Mouse (Mus musculus): ENCODE results near the gene Il5. TPM values are rescaled to one million over a fixed set of nuclear protein-coding genes. Genes with fewer than 3 reads are reported as not detected.

Gene Il5
- polyA plus RNA-seq, 1 experiment from 2014 or later, result not detected

DNA sequence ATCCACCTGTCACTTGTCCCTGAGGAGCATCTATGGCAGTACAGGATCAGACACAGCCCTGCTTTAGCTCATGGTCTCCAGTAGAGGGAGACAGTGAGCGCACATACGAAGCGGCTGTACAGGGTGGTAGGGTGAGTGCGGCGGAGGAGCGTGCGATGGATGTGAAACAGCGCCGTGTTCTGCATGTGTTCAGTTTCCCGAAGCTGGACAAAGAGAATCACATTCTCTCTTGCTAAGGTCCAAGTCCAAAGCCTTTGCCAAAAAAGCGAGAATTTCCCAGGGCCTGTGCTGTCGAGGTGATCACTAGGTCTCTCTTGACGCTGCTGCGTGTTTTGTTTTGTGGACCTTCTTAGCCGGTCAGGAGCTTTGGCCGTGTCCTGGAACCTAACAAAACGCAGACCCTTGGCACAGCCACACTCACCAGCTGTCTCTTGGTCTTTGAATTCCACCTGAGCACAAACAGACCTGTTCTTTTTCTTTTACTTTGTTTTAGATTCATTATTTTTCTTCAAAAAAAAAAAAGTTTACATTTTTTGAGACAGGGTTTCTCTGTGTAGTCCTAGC lies 15.2 kb downstream of the Il5 start:
- Histone ChIP-seq H3K4me2 (replicated peaks) (peak overlapping the region; percentile 46), H3K36me3 (replicated peaks; ENCODE audit: control insufficient read depth, insufficient read depth) (no peaks in the 10 kb centered on the region), H3K4me1 (replicated peaks; ENCODE audit: control insufficient read depth, insufficient read depth, low read length) (no peaks in the 10 kb centered on the region), H3K9ac (peak overlapping the region; percentile 37; the same call in 1 of the 2 replicates), H3K4me3 (replicated peaks; ENCODE audit: low read length) (0 out of 2 replicates have a peak overlapping the region, but pooled peaks have one; percentile 2), H3K9me3 (ENCODE audit: control insufficient read depth, low read length) (no peaks in the 10 kb centered on the region), H3K27me3 (ENCODE audit: control insufficient read depth, insufficient read depth, low read length) (no peaks in the 10 kb centered on the region), H3K27ac (no peak overlapping the region)
- ATAC-seq (ENCODE audit: low FRiP score) (peak; percentile 88; the same call in 1 of the 2 replicates), DNase-seq (ENCODE audit: low spot score) (peak; percentile 77)
- WGBS, result 26% methylated on average over 17 of the region's 17 CpGs

- 51% methylated on average over 14 of the region's 14 CpGs for WGBS
- Histone ChIP-seq H3K9me3 (ENCODE audit: control insufficient read depth, low read length) (no peaks in the 10 kb centered on the region), H3K27me3 (ENCODE audit: control insufficient read depth, insufficient read depth, low read length) (no peaks in the 10 kb centered on the region), H3K27ac (no peak overlapping the region), H3K4me1 (replicated peaks; ENCODE audit: control insufficient read depth, insufficient read depth, low read length) (no peaks in the 10 kb centered on the region), H3K36me3 (replicated peaks; ENCODE audit: control insufficient read depth, insufficient read depth) (no peaks in the 10 kb centered on the region), H3K4me3 (replicated peaks; ENCODE audit: low read length) (no peak overlapping the region), H3K9ac (no peak overlapping the region), H3K4me2 (replicated peaks) (no peak overlapping the region)
- peak; percentile 77 for DNase-seq (ENCODE audit: low spot score)
- peak; percentile 37; the same call in 1 of the 2 replicates for ATAC-seq (ENCODE audit: low FRiP score)
Measured at GRCm38 (mm10) chr11:53736771-53737572, 16.4 kb downstream of the Il5 start.

- Histone ChIP-seq H3K4me1 (replicated peaks; ENCODE audit: control insufficient read depth, insufficient read depth, low read length) (no peaks in the 10 kb centered on the region), H3K27ac (no peak overlapping the region), H3K27me3 (ENCODE audit: control insufficient read depth, insufficient read depth, low read length) (no peaks in the 10 kb centered on the region), H3K9me3 (ENCODE audit: control insufficient read depth, low read length) (no peaks in the 10 kb centered on the region), H3K4me2 (replicated peaks) (no peak overlapping the region), H3K36me3 (replicated peaks; ENCODE audit: control insufficient read depth, insufficient read depth) (no peaks in the 10 kb centered on the region), H3K9ac (no peak overlapping the region), H3K4me3 (replicated peaks; ENCODE audit: low read length) (no peak overlapping the region)
- peak; percentile 44 for DNase-seq (ENCODE audit: low spot score)
- WGBS, result 35% methylated on average over 6 of the region's 6 CpGs
- ATAC-seq (ENCODE audit: low FRiP score), result no peak
Measured at GRCm38 (mm10) chr11:53737573-53737946, 17.0 kb downstream of the Il5 start.

DNA sequence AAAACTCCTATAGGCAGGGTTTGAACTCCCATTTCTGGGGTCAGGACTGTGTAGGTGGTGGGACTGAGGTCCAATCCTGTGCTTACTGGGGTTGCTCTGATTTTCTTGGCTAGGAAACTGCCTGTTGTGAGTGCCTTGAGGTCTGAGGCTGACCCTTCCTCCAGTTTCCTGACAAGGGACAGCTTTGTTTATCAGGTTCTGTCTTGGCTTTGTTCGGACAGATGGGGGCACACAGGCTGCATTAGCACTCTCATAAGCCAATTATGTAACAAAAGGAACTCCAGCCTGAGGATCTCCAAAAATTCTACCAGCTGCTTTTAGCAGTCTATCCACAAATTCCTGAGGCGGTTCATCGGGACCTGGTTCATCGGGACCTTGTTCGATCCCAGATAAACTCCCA lies 21.8 kb downstream of the Il5 start:
- H3K36me3 ChIP-seq (replicated peaks; ENCODE audit: control insufficient read depth, insufficient read depth), result no peaks in the 10 kb centered on the region
- no peak overlapping the region for H3K4me2 ChIP-seq (replicated peaks)
- no peaks in the 10 kb centered on the region for H3K27me3 ChIP-seq (ENCODE audit: control insufficient read depth, insufficient read depth, low read length)
- no peak overlapping the region for H3K4me3 ChIP-seq (replicated peaks; ENCODE audit: low read length)
- ATAC-seq (ENCODE audit: low FRiP score) (no peak), DNase-seq (ENCODE audit: low spot score) (no peak)
- no peak overlapping the region for H3K27ac ChIP-seq
- H3K9me3 ChIP-seq (ENCODE audit: control insufficient read depth, low read length), result no peaks in the 10 kb centered on the region
- 30% methylated on average over 5 of the region's 5 CpGs for WGBS
- no peaks in the 10 kb centered on the region for H3K4me1 ChIP-seq (replicated peaks; ENCODE audit: control insufficient read depth, insufficient read depth, low read length)
- no peak overlapping the region for H3K9ac ChIP-seq

GRCm38 (mm10) chr11:53745260-53745659 lies 24.7 kb downstream of the Il5 start:
- Histone ChIP-seq H3K9me3 (ENCODE audit: control insufficient read depth, low read length) (no peaks in the 10 kb centered on the region), H3K36me3 (replicated peaks; ENCODE audit: control insufficient read depth, insufficient read depth) (no peaks in the 10 kb centered on the region), H3K4me1 (replicated peaks; ENCODE audit: control insufficient read depth, insufficient read depth, low read length) (no peaks in the 10 kb centered on the region), H3K4me2 (replicated peaks) (no peak overlapping the region), H3K9ac (no peak overlapping the region), H3K4me3 (replicated peaks; ENCODE audit: low read length) (no peak overlapping the region), H3K27ac (no peak overlapping the region), H3K27me3 (ENCODE audit: control insufficient read depth, insufficient read depth, low read length) (no peaks in the 10 kb centered on the region)
- DNase-seq (ENCODE audit: low spot score) (no peak), ATAC-seq (ENCODE audit: low FRiP score) (no peak)
- 93% methylated on average over 2 of the region's 2 CpGs for WGBS

DNA sequence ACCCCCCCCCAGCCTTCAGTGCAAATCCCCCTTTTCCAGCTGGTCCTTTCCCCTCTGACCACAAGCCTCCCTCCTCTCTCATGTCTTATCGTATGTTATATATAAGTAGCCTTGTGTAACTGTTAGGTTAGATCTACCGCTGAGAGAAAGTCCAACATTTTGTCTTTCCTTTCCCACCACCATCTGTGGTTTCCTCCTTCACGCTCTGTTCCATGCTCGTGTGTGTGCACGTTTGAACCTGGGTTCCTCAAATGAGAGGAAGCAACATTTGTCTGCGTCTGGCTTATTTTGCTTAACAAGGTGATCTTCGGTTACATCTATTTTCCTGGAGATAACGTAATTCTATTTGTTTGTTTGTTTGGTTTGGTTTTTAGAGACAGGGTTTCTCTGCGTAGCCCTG lies 27.4 kb downstream of the Il5 start:
- H3K4me3 ChIP-seq (replicated peaks; ENCODE audit: low read length), result no peak overlapping the region
- WGBS, result 92% methylated on average over 9 of the region's 9 CpGs
- DNase-seq (ENCODE audit: low spot score) (no peak), ATAC-seq (ENCODE audit: low FRiP score) (no peak)
- H3K9me3 ChIP-seq (ENCODE audit: control insufficient read depth, low read length), result no peaks in the 10 kb centered on the region
- no peak overlapping the region for H3K27ac ChIP-seq
- no peaks in the 10 kb centered on the region for H3K27me3 ChIP-seq (ENCODE audit: control insufficient read depth, insufficient read depth, low read length)
- H3K4me1 ChIP-seq (replicated peaks; ENCODE audit: control insufficient read depth, insufficient read depth, low read length), result no peaks in the 10 kb centered on the region
- H3K36me3 ChIP-seq (replicated peaks; ENCODE audit: control insufficient read depth, insufficient read depth), result no peaks in the 10 kb centered on the region
- no peak overlapping the region for H3K4me2 ChIP-seq (replicated peaks)
- no peak overlapping the region for H3K9ac ChIP-seq

- ATAC-seq (ENCODE audit: low FRiP score) (no peak), DNase-seq (ENCODE audit: low spot score) (no peak)
- 96% methylated on average over 6 of the region's 6 CpGs for WGBS
- Histone ChIP-seq H3K9me3 (ENCODE audit: control insufficient read depth, low read length) (no peaks in the 10 kb centered on the region), H3K27me3 (ENCODE audit: control insufficient read depth, insufficient read depth, low read length) (no peaks in the 10 kb centered on the region), H3K36me3 (replicated peaks; ENCODE audit: control insufficient read depth, insufficient read depth) (no peaks in the 10 kb centered on the region), H3K4me2 (replicated peaks) (no peak overlapping the region), H3K9ac (no peak overlapping the region), H3K4me1 (replicated peaks; ENCODE audit: control insufficient read depth, insufficient read depth, low read length) (no peaks in the 10 kb centered on the region), H3K4me3 (replicated peaks; ENCODE audit: low read length) (no peak overlapping the region), H3K27ac (no peak overlapping the region)
Measured at GRCm38 (mm10) chr11:53748614-53749013, 28.0 kb downstream of the Il5 start.

- Histone ChIP-seq H3K9ac (no peak overlapping the region), H3K27me3 (ENCODE audit: control insufficient read depth, insufficient read depth, low read length) (no peaks in the 10 kb centered on the region), H3K4me2 (replicated peaks) (no peak overlapping the region), H3K27ac (no peak overlapping the region), H3K4me1 (replicated peaks; ENCODE audit: control insufficient read depth, insufficient read depth, low read length) (no peaks in the 10 kb centered on the region), H3K9me3 (ENCODE audit: control insufficient read depth, low read length) (no peaks in the 10 kb centered on the region), H3K36me3 (replicated peaks; ENCODE audit: control insufficient read depth, insufficient read depth) (no peaks in the 10 kb centered on the region), H3K4me3 (replicated peaks; ENCODE audit: low read length) (no peak overlapping the region)
- ATAC-seq (ENCODE audit: low FRiP score) (no peak), DNase-seq (ENCODE audit: low spot score) (no peak)
- WGBS, result 69% methylated on average over 4 of the region's 4 CpGs
Measured at GRCm38 (mm10) chr11:53749306-53749705, 28.7 kb downstream of the Il5 start.

GRCm38 (mm10) chr11:53749716-53750352 lies 29.2 kb downstream of the Il5 start:
- H3K4me2 ChIP-seq (replicated peaks), result no peak overlapping the region
- no peak overlapping the region for H3K27ac ChIP-seq
- ATAC-seq (ENCODE audit: low FRiP score) (no peak), DNase-seq (ENCODE audit: low spot score) (no peak)
- WGBS, result 48% methylated on average over 5 of the region's 5 CpGs
- H3K9ac ChIP-seq, result no peak overlapping the region
- H3K4me1 ChIP-seq (replicated peaks; ENCODE audit: control insufficient read depth, insufficient read depth, low read length), result no peaks in the 10 kb centered on the region
- H3K9me3 ChIP-seq (ENCODE audit: control insufficient read depth, low read length), result no peaks in the 10 kb centered on the region
- H3K27me3 ChIP-seq (ENCODE audit: control insufficient read depth, insufficient read depth, low read length), result no peaks in the 10 kb centered on the region
- no peaks in the 10 kb centered on the region for H3K36me3 ChIP-seq (replicated peaks; ENCODE audit: control insufficient read depth, insufficient read depth)
- H3K4me3 ChIP-seq (replicated peaks; ENCODE audit: low read length), result no peak overlapping the region
